Mouse (Mus musculus): ENCODE measurements around the gene Chsy1.

Gene Chsy1

DNA sequence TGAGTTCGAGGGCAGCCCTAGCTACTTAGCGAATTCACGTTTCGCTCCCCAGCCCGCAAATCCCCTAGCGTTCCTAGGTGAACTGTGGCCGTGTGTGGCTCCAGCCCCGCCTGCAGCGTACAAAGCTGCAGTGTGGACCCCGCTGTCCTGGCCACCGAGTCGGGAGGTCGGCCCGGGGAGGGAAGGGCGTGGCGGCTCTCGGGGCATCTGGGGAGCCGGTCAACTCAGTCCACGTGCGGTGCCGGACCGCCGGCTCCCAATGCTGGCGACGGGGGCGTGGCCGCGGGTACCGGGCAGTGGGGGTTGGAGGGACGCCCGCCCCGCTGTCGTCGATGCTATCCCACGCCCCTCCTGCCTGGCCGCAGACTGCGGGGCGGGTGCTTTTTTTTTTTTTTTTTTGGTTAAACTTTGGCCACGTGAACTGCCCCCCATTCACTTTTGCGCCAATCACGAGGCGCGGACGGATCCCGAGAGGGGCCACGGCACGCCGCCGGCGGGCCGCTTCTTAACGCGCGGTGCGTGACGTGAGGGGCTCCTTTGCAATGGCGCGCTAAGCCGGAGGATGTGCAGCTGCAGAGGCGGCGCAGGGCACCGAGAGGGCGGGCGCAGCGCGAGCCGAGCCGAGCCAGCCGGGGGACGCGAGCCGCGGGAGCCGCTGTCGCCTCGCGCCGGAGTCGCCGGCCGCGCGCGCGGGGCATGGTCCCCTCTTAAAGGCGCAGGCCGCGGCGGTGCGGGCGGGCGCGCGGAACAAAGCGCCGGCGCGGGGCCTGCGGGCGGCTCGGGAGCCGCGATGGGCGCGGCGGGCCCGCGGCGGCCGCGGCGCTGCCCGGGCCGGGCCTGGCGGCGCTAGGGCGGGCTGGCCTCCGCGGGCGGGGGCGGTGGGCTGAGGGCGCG is at the start of gene Chsy1:
TSS of gene Chsy1 (plus strand) at position 555 of the 894 bp plus-strand sequence.
- peak; percentile 86 to 87 for DNase-seq

DNA sequence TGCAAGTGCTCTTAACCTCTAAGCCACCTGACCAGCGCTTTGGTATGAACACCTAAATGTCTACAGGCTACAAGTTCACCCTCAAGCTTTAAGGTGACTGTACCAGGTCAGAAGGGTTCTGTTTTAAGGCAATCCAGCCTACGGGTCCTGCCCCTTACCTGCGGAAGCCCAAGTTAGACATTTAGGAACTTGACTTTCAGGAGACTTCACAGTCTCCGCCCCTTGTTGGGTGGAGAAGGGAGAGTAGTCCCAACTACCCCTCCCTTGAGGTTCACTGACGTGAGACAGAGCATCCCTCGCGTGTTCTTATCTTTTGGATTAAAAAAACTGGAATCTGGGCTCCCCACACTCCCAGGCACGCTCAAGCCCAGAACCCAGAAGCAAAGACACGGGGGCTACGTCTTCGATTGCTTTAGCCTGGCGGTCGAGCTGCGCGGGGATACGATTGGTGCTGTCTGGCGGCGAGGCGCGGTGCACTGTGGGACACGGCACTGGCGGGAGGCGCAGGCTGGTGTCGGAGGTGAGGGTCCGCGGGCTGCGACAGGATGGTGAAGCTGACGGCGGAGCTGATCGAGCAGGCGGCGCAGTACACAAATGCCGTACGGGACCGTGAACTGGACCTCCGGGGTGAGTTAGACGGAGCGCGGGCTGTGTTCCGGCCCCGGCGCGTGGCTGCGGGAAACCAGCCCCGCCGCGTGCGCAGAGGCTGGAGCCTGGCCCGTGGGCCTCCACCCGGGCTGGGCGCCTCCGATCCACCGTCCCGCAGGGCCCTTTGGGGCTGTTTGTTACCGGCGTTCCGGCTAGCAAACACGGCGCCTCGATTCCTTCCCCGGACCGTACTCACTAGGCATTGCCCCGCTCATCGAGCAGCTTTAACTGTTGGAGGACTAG is 49.0 kb upstream of the Chsy1 start:
- DNase-seq: peak; percentile 72 to 87

DNA sequence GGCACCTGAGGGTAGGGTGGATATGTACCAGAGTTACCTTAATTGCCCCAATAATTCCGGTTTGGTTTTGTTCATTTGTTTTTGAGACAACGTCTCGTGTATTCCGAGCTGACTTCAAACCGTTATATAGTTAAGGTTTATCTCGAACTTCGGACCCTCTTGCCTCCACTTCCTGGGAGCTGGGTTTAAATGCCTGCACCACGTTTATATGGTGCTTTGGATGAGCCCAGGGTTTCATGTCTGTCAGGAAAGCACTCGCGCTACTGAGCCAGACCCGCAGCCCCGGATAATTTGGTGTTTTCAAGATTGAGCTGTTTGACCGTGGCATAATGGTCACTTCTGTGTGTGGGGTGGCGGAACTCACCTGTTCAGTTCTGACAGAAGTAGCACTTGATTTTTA is 48.3 kb upstream of the Chsy1 start:
- no peak for DNase-seq

DNA sequence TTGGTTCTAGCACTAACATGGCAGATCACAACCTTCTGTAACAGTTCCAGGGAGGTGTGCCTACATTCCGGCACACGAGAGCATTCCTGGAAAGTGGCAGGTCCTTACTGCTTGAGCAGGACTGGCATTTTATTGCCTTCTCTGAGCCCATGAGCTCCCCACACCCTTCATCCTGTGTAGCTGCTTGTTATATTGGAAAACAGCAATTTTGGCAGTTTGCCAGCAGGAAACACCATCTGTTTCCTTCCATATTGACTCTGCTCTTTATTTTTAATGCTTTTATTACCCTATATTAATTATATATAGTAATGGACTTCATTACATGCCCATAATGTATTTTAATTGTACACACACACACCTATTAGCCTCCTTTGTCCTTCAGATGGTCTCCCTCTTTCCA is 32.9 kb upstream of the Chsy1 start:
- DNase-seq: no peak

DNA sequence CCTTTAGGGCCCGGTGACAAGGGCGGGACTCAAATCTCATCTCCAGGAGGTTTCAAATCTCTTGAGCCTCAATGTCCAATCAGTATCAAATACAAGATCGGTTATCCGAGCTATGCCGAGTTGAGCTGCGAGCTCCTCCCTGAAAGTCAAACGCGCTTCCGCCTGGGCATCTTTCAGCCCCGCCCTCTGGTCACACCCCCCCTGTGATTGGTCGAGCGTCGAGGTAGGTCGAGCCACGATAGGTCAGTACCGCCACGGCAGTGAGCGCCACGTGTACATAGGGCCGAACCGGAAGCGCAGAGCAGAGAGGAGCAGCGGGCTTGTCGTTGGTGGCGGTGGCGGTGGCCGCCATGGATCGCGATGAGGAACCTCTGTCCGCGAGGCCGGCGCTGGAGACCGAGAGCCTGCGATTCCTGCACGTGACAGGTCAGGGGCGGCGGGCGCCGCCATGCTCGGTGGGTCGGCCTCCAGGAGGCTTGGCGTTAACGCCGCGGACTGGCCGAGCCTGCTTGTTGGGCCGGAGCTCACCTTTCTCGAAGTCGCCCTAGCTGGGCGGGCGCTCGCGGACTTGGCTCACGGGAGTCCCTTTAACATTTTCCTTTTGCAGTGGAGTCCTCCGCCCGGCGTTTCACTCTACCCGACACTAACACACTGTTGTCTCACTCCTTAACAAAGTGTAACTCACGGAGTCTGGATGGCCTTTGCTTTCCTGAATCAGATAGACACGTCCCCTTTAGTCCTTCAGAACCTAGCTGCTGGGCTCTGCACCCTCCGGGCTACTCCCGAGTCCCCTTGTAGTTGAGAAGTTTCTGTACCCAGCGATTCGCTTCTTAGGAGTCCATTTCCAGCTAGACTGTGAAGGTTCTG is 29.7 kb upstream of the Chsy1 start, which contains the start of gene Selenos:
TSS of gene Selenos (plus strand) at position 286 of the 867 bp plus-strand sequence.
- DNase-seq: peak; percentile 93 to 95

DNA sequence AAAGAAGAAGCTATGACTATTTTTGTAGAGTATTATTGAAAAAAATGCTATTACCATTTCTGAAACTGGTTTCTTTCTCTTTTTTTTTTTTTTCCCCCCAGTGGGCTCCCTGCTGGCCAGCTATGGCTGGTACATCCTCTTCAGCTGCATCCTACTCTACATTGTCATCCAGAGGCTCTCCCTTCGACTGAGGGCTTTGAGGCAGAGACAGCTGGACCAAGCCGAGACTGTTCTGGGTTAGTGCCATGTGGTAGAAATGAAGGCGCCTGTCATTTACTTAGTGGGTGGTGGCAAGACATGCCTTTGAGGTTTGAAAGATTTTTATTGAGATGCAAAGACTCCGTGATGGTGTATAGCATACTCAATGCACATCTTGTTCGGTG is 29.1 kb upstream of the Chsy1 start:
- DNase-seq: no peak

DNA sequence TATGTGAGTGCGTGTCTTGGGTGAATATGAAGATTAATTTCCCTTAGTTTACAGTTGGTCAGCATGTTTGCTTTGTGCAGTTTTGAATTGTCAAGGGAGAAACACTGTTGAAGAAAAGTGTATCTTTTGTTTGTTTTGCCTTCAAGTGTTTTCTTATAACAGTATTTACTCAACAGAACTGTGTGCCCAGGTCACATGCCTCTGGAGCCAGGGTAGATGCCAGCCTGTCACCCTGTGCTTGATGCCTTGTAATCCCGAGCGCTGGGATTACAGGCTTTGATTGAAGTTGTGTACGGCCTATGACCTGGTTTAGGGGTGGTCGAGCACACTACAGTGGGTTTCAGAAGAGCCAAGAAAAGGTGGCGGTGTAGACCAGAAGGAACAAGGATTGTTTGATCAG is 25.6 kb upstream of the Chsy1 start:
- no peak for DNase-seq

DNA sequence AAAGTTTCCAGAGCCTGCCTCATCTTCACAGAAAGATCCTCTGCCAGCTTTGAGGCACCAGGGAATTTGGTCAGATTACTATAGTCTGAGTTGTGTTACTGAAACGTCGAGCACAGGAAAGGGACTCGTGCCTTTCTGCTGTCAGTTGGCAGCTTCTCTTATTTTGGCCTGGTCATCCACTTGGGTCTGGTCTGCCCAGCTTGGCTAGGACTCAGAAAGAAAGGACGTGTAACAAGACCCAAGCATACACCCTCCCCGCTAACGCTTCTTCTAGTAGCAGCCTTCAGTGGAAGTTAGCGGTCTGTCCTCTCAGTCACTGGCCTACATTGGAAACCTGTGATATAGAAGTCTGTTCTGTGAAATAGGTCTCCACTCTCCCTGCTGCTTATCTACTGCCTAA is 24.8 kb upstream of the Chsy1 start:
- DNase-seq: no peak

DNA sequence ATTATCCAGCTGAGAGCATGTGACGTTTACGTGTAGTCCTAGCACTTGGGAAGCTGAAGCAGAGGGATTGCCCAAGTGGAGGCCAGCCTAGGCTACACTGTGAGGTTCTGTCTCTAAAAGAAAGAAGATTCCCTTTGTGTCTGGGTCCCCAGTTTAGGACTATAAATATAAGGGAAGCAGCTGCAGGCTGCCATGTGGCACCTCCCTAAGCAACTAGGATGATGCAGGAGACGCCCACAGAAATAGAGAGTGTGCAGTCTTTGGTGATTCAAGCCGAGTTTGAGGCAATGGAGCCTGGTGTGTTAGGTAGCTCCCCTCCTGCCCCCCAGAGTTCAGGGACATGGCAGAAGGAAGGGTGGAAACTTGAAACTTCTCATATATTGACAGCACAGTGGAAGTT is 21.7 kb upstream of the Chsy1 start:
- DNase-seq: no peak

DNA sequence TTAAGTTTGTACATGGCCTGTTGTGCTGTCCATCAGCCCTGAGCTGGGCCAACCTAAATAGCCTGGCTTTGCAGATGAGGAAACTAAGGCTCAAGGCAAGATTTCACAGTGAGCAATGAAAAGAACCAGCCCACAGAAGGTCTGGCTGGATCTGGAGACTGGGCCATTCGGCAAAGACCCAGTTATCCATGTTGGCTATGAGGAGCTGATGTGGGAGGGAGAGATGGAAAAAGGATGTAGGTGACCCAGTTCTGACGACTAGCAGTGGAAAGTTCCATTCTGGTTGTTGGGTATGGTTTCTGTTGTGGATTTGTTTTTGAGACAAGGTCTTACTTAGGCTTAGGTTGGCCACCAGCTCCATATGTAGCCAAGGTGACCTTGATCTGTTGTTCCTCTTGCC is 21.2 kb upstream of the Chsy1 start:
- DNase-seq: no peak

DNA sequence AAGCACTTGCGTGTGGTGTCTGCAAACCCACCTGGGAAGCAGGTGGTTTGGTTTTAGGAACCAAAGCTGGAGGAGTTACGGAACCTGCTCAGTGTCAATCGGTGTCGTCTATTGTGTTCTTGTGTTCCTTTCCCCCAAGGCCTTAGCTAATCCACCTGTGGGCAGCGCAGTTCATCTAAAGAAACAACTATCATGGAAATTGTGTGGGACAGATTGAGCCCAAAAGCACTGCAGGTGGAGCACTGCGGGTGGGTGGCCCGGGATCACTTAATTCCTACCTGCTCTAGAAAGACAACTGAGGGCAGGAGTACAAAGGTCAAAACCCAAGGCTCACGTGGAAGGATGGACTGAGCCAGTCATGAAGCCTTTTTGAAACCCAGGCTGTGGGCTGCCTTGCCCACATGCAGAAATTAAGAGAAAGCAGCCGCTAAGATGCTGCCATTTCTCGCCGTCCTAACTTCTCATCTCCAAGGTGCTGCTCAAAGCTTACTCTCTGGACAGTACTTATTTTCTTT is 18.6 kb upstream of the Chsy1 start:
- no peak for DNase-seq

DNA sequence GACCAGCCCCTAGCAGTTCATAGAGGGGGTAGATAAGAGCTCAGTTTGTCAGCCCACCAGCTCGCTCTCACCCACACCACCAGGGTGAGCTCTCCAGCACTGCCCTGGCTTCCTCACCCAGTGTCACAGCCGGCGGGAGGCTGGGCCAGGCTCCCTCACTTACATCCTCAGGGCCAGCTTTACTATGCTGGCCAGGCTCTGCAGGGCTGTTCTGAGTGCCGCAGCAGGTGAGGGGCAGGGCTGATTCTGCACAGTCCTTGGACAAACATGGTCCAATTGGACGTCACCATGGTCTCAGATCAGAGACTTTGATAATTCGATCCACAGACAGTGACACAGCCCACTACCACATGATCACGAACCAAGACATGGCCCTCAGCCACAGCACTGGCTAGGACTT is 17.8 kb upstream of the Chsy1 start:
- DNase-seq: no peak

DNA sequence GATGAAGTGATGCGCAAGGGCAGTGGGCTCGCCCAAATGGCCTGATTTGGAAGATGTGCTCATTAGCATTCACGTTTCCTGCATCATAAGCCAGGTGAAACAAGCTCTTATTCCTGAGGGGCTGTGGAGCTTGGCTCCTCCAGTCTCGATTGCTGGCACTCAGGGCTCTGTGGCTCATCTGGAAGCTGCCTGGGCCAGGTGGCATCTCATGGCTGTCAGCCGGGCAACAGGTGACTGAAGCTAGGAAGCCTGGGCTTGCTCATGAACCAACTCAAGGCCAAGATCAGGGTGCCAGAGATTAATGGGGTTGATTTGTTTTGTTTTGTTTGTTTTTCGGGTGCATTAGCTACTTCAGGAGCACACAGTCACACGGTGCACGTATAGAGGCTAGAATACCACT is 16.7 kb upstream of the Chsy1 start:
- DNase-seq: no peak

DNA sequence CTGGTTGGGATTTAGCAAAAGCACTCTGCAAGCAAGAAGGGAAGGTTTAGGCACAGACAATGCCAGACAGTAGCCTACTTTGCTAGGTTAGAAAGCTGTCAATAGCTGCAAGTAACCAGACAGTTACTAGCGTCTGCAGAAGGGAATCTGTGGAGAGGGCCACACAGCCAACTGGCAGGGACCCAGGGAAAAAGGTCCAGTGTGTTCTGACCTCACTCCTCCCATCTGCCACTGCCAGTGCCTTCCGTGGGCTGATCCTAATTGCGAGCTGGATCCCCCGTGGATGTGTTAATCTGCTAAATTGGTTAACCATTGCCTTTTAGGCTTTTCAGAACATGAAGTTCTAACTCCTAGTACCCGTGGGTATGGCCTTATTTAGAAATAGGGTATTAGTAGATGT is 15.2 kb upstream of the Chsy1 start:
- DNase-seq: no peak

DNA sequence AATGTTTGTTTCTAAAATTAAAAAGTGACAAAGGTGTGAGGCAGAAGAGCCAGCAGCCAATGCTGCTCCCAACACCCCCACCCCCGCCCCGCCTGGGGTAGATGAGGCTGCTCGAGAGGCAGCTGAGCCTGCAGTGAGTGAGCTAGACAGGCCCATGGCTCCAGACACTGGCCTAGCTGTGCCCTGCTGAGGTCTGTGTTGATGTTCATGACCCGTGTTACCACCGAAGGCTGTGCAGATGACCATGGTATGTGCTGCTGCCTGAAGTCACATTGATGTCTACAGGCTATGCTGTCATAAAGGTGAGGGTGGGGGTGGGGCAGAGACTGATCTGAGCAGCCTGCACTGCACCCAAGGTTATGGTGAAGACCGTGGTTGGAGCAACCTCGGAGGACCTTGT is 10.5 kb upstream of the Chsy1 start:
- DNase-seq: no peak

DNA sequence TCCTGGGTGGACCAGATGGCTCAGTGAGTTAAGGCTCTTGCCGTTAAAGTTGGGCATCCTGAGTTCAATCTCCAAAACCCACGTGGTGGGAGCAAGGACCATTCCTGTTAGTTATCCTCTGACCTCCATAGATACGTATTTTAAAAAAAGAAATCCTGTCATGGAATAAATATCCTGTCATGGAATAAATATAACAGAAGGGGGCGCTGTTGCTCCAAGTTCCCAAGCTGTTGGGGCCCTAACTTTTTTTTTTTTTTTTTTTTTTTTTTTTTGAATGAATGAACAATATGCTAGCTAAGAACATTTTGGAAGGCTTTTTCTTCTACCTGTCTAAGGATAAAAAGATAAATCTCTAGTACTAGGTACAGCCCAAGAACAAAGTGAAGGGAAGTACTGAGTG is 7.4 kb upstream of the Chsy1 start:
- no peak for DNase-seq

DNA sequence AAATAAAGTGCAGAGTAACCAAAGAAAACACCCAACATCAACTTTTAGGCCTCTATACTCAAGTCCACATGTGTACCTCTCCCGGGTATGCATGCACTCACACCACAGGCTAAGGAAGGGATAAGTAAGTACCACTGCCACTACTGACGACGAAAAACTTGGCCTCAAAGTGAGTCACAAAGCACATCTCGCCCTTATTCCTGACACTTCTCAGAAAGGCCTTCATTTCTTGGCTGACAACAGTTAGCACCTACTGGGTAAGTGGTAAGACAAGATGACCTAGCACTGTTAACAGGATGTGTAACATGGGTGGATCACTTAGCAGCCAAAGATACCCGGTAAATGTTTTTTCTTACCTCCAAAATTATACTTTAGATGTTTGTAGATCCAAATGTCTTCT is 4.8 kb upstream of the Chsy1 start:
- DNase-seq: no peak

DNA sequence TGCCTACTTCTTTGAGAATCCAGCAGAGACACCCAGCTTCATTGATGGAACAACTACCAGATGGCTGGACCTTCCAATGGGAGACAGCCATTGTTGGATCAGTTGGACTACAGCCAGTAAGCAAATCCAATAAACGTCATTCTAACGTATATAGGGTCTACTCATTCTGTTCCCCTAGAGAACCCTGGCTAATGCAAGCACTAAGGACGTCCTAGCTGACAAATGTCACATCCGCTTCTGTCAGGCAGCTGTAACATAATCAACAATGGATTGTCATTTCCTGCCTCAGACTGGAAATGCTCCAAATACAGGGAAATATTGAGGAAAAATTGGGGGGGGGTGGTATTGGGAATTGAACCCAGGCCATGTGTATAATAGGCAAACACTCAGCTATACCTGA is 3.5 kb upstream of the Chsy1 start:
- DNase-seq: no peak

DNA sequence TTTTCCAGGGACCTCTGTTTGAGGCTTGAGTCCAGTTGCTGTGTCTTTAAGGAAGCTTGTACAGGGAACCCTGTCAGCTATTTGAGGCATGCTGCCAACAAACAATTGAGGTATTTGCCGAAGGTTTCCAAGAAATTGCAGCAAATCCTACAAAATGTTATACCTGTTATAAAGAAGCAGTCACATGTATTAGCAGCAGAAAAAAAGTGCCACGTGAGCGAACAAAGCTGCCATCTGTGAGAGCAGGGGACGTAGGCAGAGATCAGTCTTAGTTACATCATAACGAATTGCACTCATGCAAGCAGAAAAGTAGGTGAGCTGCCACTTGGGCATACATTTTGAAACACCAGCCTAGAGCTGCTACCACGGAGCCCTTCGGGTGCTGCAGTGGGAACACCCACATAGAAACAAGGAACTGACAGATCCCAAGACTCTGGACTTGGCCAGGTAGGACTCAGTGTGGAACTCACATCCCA is 2.7 kb upstream of the Chsy1 start:
- no peak for DNase-seq

DNA sequence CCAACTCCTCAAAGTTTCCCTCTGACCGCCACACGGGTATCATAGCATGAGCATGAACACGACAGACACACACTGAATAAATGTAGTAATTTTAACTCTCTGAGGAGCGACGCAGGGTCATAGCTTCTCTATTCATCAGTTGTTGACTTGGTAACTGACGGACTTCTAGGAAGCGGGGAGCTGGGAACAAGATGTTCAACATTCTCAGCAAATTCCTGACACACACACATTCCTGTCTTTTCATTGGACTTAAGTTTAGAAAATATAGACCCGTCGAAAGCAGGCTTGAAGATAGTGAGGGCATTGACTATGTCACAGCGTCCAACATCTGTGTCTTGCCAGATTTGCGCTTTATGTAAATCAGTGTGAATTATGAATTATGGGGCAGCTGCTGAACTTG is 2.1 kb upstream of the Chsy1 start:
- no peak for DNase-seq

DNA sequence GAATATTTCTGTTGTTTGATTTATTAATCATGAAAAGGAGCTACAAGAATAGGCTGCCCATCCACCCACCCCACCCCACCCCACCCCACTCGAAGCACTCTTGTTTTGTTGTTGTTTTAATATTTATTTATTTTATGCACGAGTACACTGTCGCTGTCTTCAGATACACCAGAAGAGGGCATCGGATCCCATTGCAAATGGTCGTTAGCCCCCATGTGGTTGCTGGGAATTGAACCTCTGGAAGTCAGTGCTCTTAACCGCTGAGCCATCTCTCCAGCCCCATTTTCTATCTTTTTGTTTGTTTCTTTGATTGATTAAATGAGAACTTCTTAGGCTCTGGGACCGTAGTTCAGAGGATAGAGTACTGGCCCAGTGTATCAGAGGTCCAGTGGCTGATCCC is 1.4 kb upstream of the Chsy1 start:
- DNase-seq: no peak

DNA sequence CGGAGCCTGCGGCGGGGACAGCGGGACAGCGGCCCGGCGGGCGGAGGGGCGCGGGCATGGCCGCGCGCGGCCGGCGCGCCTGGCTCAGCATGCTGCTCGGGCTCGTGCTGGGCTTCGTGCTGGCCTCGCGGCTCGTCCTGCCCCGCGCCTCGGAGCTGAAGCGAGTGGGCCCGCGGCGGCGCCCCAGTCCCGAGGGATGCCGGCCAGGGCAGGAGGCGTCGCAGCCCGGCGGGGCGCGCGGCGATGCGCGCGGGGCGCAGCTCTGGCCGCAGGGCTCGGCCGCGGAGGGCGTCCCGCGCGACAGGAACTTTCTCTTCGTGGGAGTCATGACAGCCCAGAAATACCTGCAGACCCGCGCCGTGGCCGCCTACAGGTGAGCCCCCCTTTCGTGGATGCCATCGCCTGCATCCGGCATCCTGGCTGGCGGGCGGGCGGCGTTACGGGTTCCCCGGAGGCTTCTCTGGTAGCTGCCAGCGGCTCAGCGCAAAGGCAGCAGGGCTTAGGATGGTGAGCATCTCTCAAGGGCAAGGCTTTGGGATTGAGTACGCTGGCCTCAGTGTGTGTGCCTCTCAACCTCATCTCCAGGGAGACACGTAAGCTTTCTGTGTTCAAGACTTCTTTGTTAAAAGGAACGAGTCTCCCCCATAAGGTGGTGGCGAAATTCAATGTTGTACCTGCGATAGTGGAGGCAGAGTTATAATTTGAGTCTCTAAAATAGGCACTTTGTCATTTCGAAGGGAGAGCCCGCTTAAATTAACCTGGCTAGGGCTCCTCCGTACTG is 730 bp downstream of the Chsy1 start:
- DNase-seq: peak; percentile 44 to 57
